Mouse (Mus musculus) forebrain, postnatal 0 days (tissue): ENCODE results near the gene Taf5. TPM values are rescaled to one million over a fixed set of nuclear protein-coding genes. Genes with fewer than 3 reads are reported as not detected.
A peak's percentile ranks its signal among the peaks of the same experiment; 100 is the strongest.

ENCODE experiments used
- ATAC-seq: fragments of 200-750 bp; cut with Nextera tagmentation; 2 replicates; pipeline ENCODE4 v1.8.0; 2017; ENCODE audit warnings: mild to moderate bottlenecking, moderate library complexity
- DNase-seq: peaks from one replicate; pipeline ENCODE4 v3.0.0-alpha.2; 2015
- H3K27ac ChIP-seq: fragments of 300-500 bp; sonication (generic); 2 replicates; pipeline ENCODE4 v1.5.1; 2014; ENCODE audit warnings: low read depth, mild to moderate bottlenecking, antibody characterized with exemption, low read length, moderate library complexity, mixed read lengths
- H3K27me3 ChIP-seq: fragments of 300-500 bp; sonication (generic); 2 replicates; pipeline ENCODE4 v1.6.1; 2014; ENCODE audit warnings: mild to moderate bottlenecking, low read length, mixed read lengths; ENCODE audit not compliant: insufficient read depth
- H3K36me3 ChIP-seq: fragments of 300-500 bp; sonication (generic); 2 replicates; pipeline ENCODE4 v1.6.1; 2014; ENCODE audit warnings: mild to moderate bottlenecking, moderate library complexity; ENCODE audit not compliant: insufficient read depth
- H3K4me1 ChIP-seq: fragments of 300-500 bp; sonication (generic); 2 replicates; pipeline ENCODE4 v1.6.1; 2014; ENCODE audit warnings: antibody characterized with exemption; ENCODE audit not compliant: insufficient read depth
- H3K4me2 ChIP-seq: fragments of 300-500 bp; sonication (generic); 2 replicates; pipeline ENCODE4 v1.6.1; 2014; ENCODE audit warnings: low read depth, mild to moderate bottlenecking, moderate library complexity
- H3K4me3 ChIP-seq: fragments of 300-500 bp; sonication (generic); 2 replicates; pipeline ENCODE4 v1.5.1; 2014; ENCODE audit warnings: low read depth, low read length, mixed read lengths
- H3K9ac ChIP-seq: fragments of 300-500 bp; sonication (generic); 2 replicates; pipeline ENCODE4 v1.6.1; 2014; ENCODE audit warnings: mild to moderate bottlenecking
- H3K9me3 ChIP-seq: fragments of 300-500 bp; sonication (generic); 2 replicates; pipeline ENCODE4 v1.6.1; 2016; ENCODE audit warnings: low read length
- CTCF ChIP-seq: sonication (generic); IDR thresholded peaks from 2 replicates; pipeline ENCODE4 v1.5.1; 2016; ENCODE audit warnings: antibody characterized with exemption, control low read depth, low read depth
- WGBS: fragments of 180-500 bp; shearing (Covaris S2); extraction: QIAGEN DNeasy Blood & Tissue Kit; methylation state at CpG from one replicate; pipeline ENCODE4 v1.1.7; 2014; 5-methylcytosine and 5-hydroxymethylcytosine counted together
- polyA plus RNA-seq: library from polyadenylated mRNA; unstranded; fragments of >200 nt; fragmentation: Nextera tagmentation; extraction: Ambion mirVana; gene quantifications from 2 replicates; pipeline ENCODE4 v1.2.1, GENCODE M21; 2015
- total RNA-seq: library from RNA; depleted of rRNA; stranded (reverse); fragments of >200 nt; gene quantifications from 2 replicates; pipeline ENCODE4 v1.2.3, GENCODE M21; 2014

Gene Taf5
- total and polyA plus RNA-seq, 2 experiments from 2014 or later: 3.6 to 16.0 TPM

DNA sequence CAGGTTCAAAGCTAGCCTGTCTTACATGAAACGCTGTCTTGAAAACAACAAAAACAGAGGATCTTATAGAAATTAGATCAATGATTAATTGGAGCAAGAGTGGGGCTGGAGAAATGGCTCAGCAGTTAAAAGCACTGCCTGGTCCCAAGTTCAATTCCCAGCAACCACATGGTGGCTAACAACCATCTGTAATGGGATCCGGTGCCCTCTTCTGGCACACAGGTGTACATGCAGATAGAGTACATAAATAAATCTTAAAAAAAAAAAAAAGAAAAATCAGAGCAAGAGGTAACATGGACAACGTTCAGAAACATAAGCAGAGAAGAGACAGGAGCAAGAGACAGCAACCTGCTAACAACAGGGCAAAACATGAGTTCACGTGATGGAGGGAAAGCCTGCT is 41.0 kb upstream of the Taf5 start:
- Histone ChIP-seq H3K4me3 (no peak overlapping the region), H3K9me3 (no peaks in the 10 kb centered on the region), H3K27ac (no peak overlapping the region), H3K4me1 (no peaks in the 10 kb centered on the region), H3K27me3 (no peaks in the 10 kb centered on the region), H3K4me2 (no peak overlapping the region), H3K36me3 (peaks cover 41% of the 10 kb centered on the region), H3K9ac (no peak overlapping the region)
- ATAC-seq: no peak
- 86% methylated on average over 4 of the region's 4 CpGs for WGBS
- TF ChIP-seq CTCF: no peak
- DNase-seq: no peak

DNA sequence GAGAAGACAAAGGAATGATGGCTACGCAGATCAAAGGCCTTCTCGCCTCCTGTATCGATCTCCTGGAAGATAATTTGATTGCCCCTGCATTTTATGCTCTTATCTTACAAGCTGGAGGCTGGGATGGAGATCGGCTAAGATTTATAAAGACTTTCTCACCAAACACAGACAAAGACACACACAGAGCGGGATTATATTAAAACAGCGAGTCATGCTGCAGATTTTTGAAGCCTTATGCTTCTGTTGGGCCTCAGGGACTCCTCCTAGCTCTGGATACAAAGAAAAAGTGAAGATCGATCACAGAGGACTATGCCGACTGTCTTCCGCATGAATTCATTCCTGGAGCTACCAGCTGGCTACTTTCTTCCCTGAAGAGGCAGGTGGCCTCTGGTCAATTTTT is 37.8 kb upstream of the Taf5 start:
- no peaks in the 10 kb centered on the region for H3K4me1 ChIP-seq
- DNase-seq (no peak), ATAC-seq (no peak)
- H3K9me3 ChIP-seq: no peaks in the 10 kb centered on the region
- no peak for TF ChIP-seq CTCF
- 68% methylated on average over 9 of the region's 9 CpGs for WGBS
- no peak overlapping the region for H3K4me3 ChIP-seq
- no peak overlapping the region for H3K4me2 ChIP-seq
- H3K27me3 ChIP-seq: no peaks in the 10 kb centered on the region
- H3K36me3 ChIP-seq: peaks cover 28% of the 10 kb centered on the region
- H3K27ac ChIP-seq: no peak overlapping the region
- no peak overlapping the region for H3K9ac ChIP-seq

DNA sequence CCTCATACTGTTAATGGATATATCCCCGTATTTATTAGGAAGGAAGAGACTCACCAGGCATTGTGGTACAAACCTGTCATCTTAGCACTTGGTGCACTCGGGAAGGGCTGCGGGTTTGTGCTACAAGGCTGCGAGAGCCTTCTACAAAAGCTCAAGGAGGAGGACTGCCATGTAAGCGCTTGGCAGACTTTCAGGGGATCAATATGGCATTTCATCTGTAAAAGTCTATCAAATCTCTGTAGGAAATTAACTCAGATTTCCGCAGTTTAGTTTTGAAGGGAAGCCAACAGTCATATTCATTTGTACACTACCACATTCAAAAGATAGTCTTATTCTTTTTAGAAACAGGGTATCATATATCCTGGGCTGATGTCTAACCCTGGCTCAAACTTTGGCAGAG is 35.8 kb upstream of the Taf5 start:
- Histone ChIP-seq H3K4me3 (no peak overlapping the region), H3K4me1 (no peaks in the 10 kb centered on the region), H3K27me3 (no peaks in the 10 kb centered on the region), H3K4me2 (no peak overlapping the region), H3K9ac (no peak overlapping the region), H3K36me3 (peaks cover 30% of the 10 kb centered on the region), H3K27ac (no peak overlapping the region), H3K9me3 (no peaks in the 10 kb centered on the region)
- TF ChIP-seq CTCF: no peak
- DNase-seq: peak; percentile 54
- no peak for ATAC-seq
- WGBS: 76% methylated on average over 6 of the region's 6 CpGs

GRCm38 (mm10) chr19:47034916-47035315 is 32.6 kb upstream of the Taf5 start:
- TF ChIP-seq CTCF: no peak
- ATAC-seq (no peak), DNase-seq (no peak)
- H3K9me3 ChIP-seq: no peaks in the 10 kb centered on the region
- WGBS: 95% methylated on average over 4 of the region's 4 CpGs
- H3K27ac ChIP-seq: no peak overlapping the region
- peaks cover 52% of the 10 kb centered on the region for H3K36me3 ChIP-seq
- no peak overlapping the region for H3K4me2 ChIP-seq
- no peaks in the 10 kb centered on the region for H3K27me3 ChIP-seq
- no peaks in the 10 kb centered on the region for H3K4me1 ChIP-seq
- no peak overlapping the region for H3K9ac ChIP-seq
- no peak overlapping the region for H3K4me3 ChIP-seq

DNA sequence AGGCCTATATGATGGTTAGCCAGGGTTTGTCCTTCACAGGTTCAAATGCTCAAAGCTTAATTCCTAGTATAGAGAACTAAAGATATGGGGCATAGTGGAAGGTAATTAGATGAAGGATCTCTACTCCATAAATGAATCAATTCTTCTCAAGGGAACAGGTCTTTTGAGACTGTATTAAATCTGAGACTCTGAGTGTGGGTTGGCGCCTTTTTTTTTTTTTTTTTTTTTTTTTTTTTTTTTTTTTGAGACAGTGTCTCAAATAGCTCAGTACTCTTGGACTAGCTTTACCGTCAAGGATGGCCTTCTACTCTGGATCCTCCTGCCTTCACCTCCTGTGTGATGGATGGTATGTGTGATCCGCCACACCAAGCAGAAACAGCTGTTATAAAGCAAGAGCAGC is 30.9 kb upstream of the Taf5 start:
- Histone ChIP-seq H3K4me1 (no peaks in the 10 kb centered on the region), H3K27me3 (no peaks in the 10 kb centered on the region), H3K9me3 (no peaks in the 10 kb centered on the region), H3K27ac (no peak overlapping the region), H3K4me2 (no peak overlapping the region), H3K9ac (no peak overlapping the region), H3K4me3 (no peak overlapping the region), H3K36me3 (peaks cover 67% of the 10 kb centered on the region)
- no peak for TF ChIP-seq CTCF
- no peak for DNase-seq
- WGBS: 86% methylated on average over 3 of the region's 3 CpGs
- ATAC-seq: no peak

DNA sequence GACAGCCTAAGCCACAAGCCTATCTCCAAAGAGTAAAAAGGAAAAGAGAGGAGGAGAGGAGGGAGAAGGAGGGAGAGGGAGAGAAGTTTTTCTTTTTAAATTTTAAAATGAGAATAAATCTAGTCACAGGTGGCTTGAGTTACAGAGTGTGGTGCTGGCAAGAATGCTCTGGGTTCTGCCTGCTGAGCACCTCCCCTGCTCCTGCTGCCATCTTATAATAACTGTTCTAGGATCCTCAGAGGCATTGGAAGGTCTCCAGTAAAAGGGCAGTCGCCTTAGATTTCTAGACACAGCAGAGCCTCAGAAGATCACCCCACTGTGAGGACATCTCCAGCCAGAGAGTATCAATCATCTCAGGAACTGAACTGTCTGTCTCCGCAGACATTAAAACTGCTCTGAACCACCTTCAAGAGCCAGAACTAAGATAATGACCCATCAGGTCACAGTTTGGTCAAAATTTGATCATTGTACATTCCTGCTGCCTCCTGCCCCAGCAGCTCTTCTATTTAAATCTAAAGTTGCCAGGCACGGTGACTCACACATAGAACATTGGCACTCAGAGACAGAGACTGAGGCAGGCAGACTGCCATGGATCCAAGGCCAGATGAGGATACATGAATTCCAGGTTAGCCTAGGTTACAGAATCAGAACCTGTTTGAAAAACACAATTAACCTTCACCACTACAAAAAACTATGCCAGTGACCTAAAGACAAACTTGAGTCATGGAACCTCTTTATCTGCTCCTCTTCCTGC is 26.6 kb upstream of the Taf5 start:
- ATAC-seq: no peak
- Histone ChIP-seq H3K4me1 (no peaks in the 10 kb centered on the region), H3K4me2 (no peak overlapping the region), H3K36me3 (peaks cover 47% of the 10 kb centered on the region), H3K4me3 (no peak overlapping the region), H3K27ac (no peak overlapping the region), H3K27me3 (no peaks in the 10 kb centered on the region), H3K9ac (no peak overlapping the region), H3K9me3 (no peaks in the 10 kb centered on the region)
- no peak for DNase-seq
- 98% methylated on average over 3 of the region's 3 CpGs for WGBS
- TF ChIP-seq CTCF: no peak

- Histone ChIP-seq H3K4me2 (no peak overlapping the region), H3K36me3 (peaks cover 45% of the 10 kb centered on the region), H3K27me3 (no peaks in the 10 kb centered on the region), H3K27ac (no peak overlapping the region), H3K4me1 (no peaks in the 10 kb centered on the region; the same call in 1 of the 2 replicates), H3K9me3 (no peaks in the 10 kb centered on the region), H3K9ac (no peak overlapping the region), H3K4me3 (no peak overlapping the region)
- ATAC-seq: no peak
- 87% methylated on average over 3 of the region's 3 CpGs for WGBS
- TF ChIP-seq CTCF: peak; percentile 64
- no peak for DNase-seq
These were observed 23.9 kb upstream of the Taf5 start for GRCm38 (mm10) chr19:47043608-47044007.
